Mouse (Mus musculus): Measurements from ENCODE around the gene Ift122. TPM values are rescaled to one million over a fixed set of nuclear protein-coding genes. Genes with fewer than 3 reads are reported as not detected.

The Ift122 gene
- total and polyA plus RNA-seq, 3 experiments = 7.9 to 14.1 (median 8.6) TPM

- TF ChIP-seq MXI1 (IDR thresholded peaks at IDR 0.05; ENCODE audit: low read depth, low read length) (peak; percentile 63; the same call in 1 of the 2 replicates), POLR2AphosphoS2 (IDR thresholded peaks at IDR 0.05; ENCODE audit: low read depth, low read length) (no peak), RCOR1 (conservative IDR thresholded peaks at IDR 0.05; ENCODE audit: low read depth, low read length) (0 out of 2 replicates have a peak, but pooled peaks have one; percentile 57), BHLHE40 (IDR thresholded peaks at IDR 0.05; ENCODE audit: low read depth, low read length) (peak; percentile 95), KAT2A (IDR thresholded peaks at IDR 0.05; ENCODE audit: insufficient replicate concordance, low read length) (no peak), CHD2 (IDR thresholded peaks at IDR 0.05; ENCODE audit: low read length) (peak; percentile 69; the same call in 1 of the 2 replicates), ETS1 (conservative IDR thresholded peaks at IDR 0.05; ENCODE audit: low read depth, low read length) (peak; percentile 95), ZKSCAN1 (IDR thresholded peaks at IDR 0.05; ENCODE audit: borderline replicate concordance, low read depth, low read length) (no peak; the same call in 1 of the 2 replicates), GABPA (IDR thresholded peaks at IDR 0.05; ENCODE audit: insufficient replicate concordance, low read depth, low read length) (no peak), CTCF (conservative IDR thresholded peaks at IDR 0.05 in 1 of 2, IDR thresholded peaks at IDR 0.05 in 1 of 2; ENCODE audit: low read depth in 2 of 2, low read length in 2 of 2) (no peak)
Observed at GRCm38 (mm10) chr6:115945633-115946032, 92.4 kb downstream of the Ift122 start (continued).

DNA sequence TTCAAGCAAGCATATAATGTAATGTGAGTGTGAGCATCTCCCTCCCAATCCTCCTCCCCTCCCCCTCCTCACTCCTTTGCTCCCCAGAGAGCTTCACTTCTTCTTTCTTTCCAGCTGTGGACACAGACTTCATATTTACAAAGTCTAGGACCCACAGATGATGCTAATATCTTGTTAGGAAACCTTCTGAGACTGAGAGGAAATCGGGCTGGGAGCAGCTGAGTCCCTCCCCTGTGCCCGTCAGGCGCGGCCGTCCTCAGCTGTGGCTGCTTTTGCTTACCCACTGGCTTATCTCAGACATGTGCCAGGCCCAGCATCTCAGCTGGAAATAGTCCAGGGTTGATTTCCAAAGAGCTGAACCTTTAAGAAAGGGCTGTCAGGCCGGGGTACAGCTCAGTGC is 93.1 kb downstream of the Ift122 start:
- peaks cover 42 to 63% of the 10 kb centered on the region in 2 experiments for H3K4me1 ChIP-seq (ENCODE audit: control insufficient read depth in 1 of 2, insufficient read depth in 2 of 2)
- in situ Hi-C loops (cut with MboI; ENCODE audit: low pct_ligation_motif_present, low pct_unique_long_range_greater_than_20kb, low sequenced_read_pairs) = no loop called here
- peak overlapping the region; percentile 96 for H3K27ac ChIP-seq (ENCODE audit: insufficient read depth, low read depth)
- peaks cover 1% of the 10 kb centered on the region for H3K9me3 ChIP-seq (replicated peaks; ENCODE audit: low read length)
- no peak overlapping the region for H3K4me3 ChIP-seq (replicated peaks in 1 of 3; ENCODE audit: low read depth in 2 of 3, low read length in 2 of 3, poor library complexity in 1 of 3)
- no peaks in the 10 kb centered on the region for H3K79me2 ChIP-seq (replicated peaks; ENCODE audit: control insufficient read depth, extremely low read depth, insufficient read depth, poor library complexity, severe bottlenecking)
- peak; percentile 70 for DNase-seq (ENCODE audit: extremely low read depth)
- no peaks in the 10 kb centered on the region for H3K27me3 ChIP-seq (replicated peaks)
- H3K36me3 ChIP-seq (replicated peaks in 1 of 2; ENCODE audit: control insufficient read depth in 1 of 2, insufficient read depth in 1 of 2, low read length in 1 of 2) = no peaks in the 10 kb centered on the region
- dilution Hi-C loops (cut with MboI; ENCODE audit: extremely low pct_ligation_motif_present, extremely low pct_unique_long_range_greater_than_20kb, low sequenced_read_pairs) = no loop called here
- peak overlapping the region; percentile 67 for H3K9ac ChIP-seq (ENCODE audit: insufficient read depth, low read depth)
- peak overlapping the region; percentile 72 for H3K4me2 ChIP-seq (ENCODE audit: insufficient read depth, low read depth, poor library complexity, severe bottlenecking)
- no peak for TF ChIP-seq NRF1 (IDR thresholded peaks at IDR 0.05; ENCODE audit: low read depth, low read length)
- TF ChIP-seq ELF1 (IDR thresholded peaks at IDR 0.05; ENCODE audit: low read depth, low read length) = no peak
- TF ChIP-seq TBP (conservative IDR thresholded peaks at IDR 0.05; ENCODE audit: low read depth, low read length) = no peak
- no peak; the same call in 1 of the 2 replicates for TF ChIP-seq POLR2A (IDR thresholded peaks at IDR 0.05; ENCODE audit: low read depth, low read length)
- peak; percentile 75 for TF ChIP-seq ETS1 (conservative IDR thresholded peaks at IDR 0.05; ENCODE audit: low read depth, low read length)
- TF ChIP-seq HCFC1 (IDR thresholded peaks at IDR 0.05; ENCODE audit: low read depth, low read length) = no peak
- TF ChIP-seq JUND (conservative IDR thresholded peaks at IDR 0.05; ENCODE audit: low read depth, low read length) = 0 out of 2 replicates have a peak, but pooled peaks have one; percentile 27
- TF ChIP-seq E2F4 (IDR thresholded peaks at IDR 0.05; ENCODE audit: insufficient replicate concordance, low read depth, low read length) = no peak
- TF ChIP-seq ZKSCAN1 (IDR thresholded peaks at IDR 0.05; ENCODE audit: borderline replicate concordance, low read depth, low read length) = no peak
- TF ChIP-seq MXI1 (IDR thresholded peaks at IDR 0.05; ENCODE audit: low read depth, low read length) = no peak; the same call in none of the 2 replicates
- TF ChIP-seq MAFK (IDR thresholded peaks at IDR 0.05; ENCODE audit: insufficient replicate concordance, low read length) = no peak
- peak; percentile 75 for TF ChIP-seq EP300 (IDR thresholded peaks at IDR 0.05; ENCODE audit: low read length)
- TF ChIP-seq MYC (IDR thresholded peaks at IDR 0.05; ENCODE audit: low read depth, low read length) = no peak
- TF ChIP-seq TCF12 (IDR thresholded peaks at IDR 0.05; ENCODE audit: low read depth, low read length) = peak; percentile 67
- no peak for TF ChIP-seq CTCF (conservative IDR thresholded peaks at IDR 0.05 in 1 of 2, IDR thresholded peaks at IDR 0.05 in 1 of 2; ENCODE audit: low read depth in 2 of 2, low read length in 2 of 2)
- 0 out of 2 replicates have a peak, but pooled peaks have one; percentile 69 for TF ChIP-seq MAZ (IDR thresholded peaks at IDR 0.05; ENCODE audit: low read depth, low read length)
- TF ChIP-seq RAD21 (IDR thresholded peaks at IDR 0.05; ENCODE audit: low read depth, low read length) = no peak
- TF ChIP-seq GABPA (IDR thresholded peaks at IDR 0.05; ENCODE audit: insufficient replicate concordance, low read depth, low read length) = no peak
- no peak for TF ChIP-seq USF1 (IDR thresholded peaks at IDR 0.05; ENCODE audit: low read depth, low read length)
- peak; percentile 74; the same call in 1 of the 2 replicates for TF ChIP-seq SIN3A (IDR thresholded peaks at IDR 0.05; ENCODE audit: low read length)
- peak; percentile 87 for TF ChIP-seq CHD2 (IDR thresholded peaks at IDR 0.05; ENCODE audit: low read length)
- no peak for TF ChIP-seq UBTF (IDR thresholded peaks at IDR 0.05; ENCODE audit: low read depth, low read length)
- peak; percentile 24; the same call in 1 of the 2 replicates for TF ChIP-seq MEF2A (IDR thresholded peaks at IDR 0.05; ENCODE audit: borderline replicate concordance, low read depth, low read length)
- TF ChIP-seq PAX5 (IDR thresholded peaks at IDR 0.05; ENCODE audit: low read length) = no peak
- no peak; the same call in 1 of the 2 replicates for TF ChIP-seq ZNF384 (IDR thresholded peaks at IDR 0.05; ENCODE audit: low read depth, low read length)
- TF ChIP-seq RCOR1 (conservative IDR thresholded peaks at IDR 0.05; ENCODE audit: low read depth, low read length) = no peak
- TF ChIP-seq USF2 (conservative IDR thresholded peaks at IDR 0.05; ENCODE audit: low read depth, low read length) = no peak
- TF ChIP-seq ZC3H11A (IDR thresholded peaks at IDR 0.05; ENCODE audit: low read depth, low read length) = no peak
- TF ChIP-seq CHD1 (IDR thresholded peaks at IDR 0.05; ENCODE audit: low read depth, low read length) = no peak
- no peak for TF ChIP-seq KAT2A (IDR thresholded peaks at IDR 0.05; ENCODE audit: insufficient replicate concordance, low read length)
- no peak for TF ChIP-seq JUN (IDR thresholded peaks at IDR 0.05; ENCODE audit: insufficient read depth, low read depth, low read length)
- peak; percentile 69; the same call in 1 of the 2 replicates for TF ChIP-seq IRF4 (IDR thresholded peaks at IDR 0.05; ENCODE audit: low read depth, low read length)
- 0 out of 2 replicates have a peak, but pooled peaks have one; percentile 52 for TF ChIP-seq MAX (IDR thresholded peaks at IDR 0.05; ENCODE audit: low read length)
